Mouse (Mus musculus) adrenal gland, postnatal 10 days (tissue): ENCODE data around the gene Kif26b. TPM values are rescaled to one million over a fixed set of nuclear protein-coding genes. Genes with fewer than 3 reads are reported as not detected.

Experiments
- DNase-seq: peaks from one replicate; pipeline ENCODE4 v3.0.0; 2021; ENCODE audit warnings: mixed read lengths
- total RNA-seq, 2 experiments: library from RNA; stranded (reverse); gene quantifications; 2 replicates each; pipeline ENCODE4 v1.2.3; 2021

Kif26b gene
- total RNA-seq, 2 experiments from 2014 or later = 2.3 to 4.8 TPM

DNA sequence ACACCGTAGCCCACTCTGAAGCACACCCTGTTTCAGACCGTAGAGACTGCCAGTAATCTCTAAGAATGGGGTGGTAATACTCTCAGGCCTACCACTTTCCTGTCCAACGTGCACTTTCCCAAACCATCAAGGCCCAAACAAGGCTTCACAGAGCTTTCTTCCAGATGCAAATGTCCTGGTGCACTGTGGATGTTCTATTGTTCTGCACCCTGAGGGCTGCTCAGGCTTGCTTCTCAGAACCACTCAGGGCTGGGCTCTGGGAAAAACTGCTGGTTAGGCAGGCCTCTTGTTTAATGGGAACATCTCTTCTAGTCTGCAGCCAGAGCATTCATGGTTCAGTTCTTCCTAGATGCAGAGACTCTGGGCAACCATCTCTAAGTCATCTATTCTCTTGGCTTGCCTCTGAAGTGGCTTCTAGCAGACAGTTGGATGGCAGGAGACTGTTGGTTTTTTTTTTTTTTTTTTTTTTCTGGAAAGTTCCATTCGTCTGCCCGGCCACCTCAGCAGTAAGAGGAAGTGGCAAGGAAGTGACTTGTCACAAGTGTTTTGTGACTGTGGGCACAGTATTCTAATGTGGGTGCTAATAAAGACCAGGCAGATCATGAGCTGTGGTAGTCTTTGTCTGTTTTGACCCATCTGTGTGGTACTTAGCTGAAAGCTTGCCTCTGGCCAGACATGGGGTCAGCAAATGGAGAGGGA lies 135.5 kb downstream of the Kif26b start:
- no peak for DNase-seq

DNA sequence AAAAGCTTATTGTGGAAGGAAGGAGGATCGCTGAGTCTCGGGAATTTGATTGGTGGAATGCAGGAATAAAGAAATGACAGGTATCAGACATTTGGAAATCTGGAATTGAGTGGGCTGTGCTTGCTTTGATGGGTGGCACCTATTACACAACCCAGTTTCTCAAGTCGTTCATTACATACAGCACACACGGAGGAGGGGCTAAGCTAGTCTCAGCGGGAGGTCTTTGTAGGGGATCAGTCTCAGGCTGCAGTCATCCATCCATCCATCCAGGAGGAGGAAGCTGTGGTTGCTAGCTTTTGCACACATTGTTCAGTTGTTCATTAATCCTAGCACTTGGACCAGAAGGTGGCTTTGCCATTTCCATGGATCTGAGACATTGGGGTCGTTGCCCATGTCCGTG lies 137.6 kb downstream of the Kif26b start:
- DNase-seq = no peak

DNA sequence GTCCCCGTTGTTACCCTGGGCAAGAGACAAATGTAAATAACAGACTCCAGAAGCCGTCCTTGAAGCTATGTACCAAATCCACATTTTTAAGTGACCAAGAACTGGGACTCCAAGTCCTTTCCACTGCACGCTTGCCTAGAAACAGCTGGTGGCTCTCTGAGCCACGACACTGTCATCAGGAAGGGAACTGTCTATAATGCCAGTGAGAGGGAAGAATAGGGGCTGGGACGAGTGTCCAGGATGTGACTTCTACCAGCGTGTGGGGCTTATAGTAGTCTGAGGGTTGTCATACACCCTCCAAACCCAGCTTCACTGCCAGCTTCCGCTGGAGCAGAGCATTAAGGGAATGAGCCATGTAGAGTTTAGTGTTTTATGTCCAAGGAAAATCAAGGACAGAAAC lies 138.9 kb downstream of the Kif26b start:
- DNase-seq = no peak

DNA sequence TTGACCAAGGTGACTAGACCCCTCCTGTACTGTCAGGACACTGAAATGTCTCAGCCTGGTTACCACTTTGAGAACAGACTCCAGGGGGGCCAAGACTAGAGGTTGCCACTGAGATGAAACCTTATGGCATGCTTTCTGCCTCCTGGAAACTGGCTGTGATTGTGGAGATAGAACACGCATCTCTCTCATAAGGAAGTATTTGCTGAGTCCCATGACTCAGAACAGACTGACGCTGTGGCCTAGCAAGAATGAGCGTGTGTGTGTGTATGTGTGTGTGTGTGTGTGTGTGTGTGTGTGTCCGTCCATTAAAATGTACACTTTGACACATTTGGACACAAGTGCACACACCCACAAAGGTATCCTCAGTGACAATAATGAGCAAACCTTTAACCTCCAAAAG lies 140.0 kb downstream of the Kif26b start:
- no peak for DNase-seq

DNA sequence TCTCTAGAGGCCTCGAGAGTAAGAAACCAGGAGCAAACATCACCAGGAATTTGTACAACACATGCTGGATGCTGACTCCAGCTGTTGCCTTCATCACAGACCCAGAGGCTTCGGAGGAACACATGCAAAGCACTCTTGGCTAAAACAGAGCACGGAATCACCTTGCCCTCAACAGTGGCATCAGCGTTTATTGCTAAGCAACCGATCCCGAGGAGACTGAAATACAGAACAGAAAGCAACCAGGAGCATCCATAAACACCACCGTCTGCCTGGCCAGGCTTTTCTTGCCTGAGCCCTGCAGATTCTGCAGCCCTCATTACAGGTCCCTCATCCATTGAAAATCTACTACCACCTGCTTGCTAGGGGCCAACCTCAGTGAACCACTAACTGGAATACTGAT lies 144.1 kb downstream of the Kif26b start:
- DNase-seq = no peak

DNA sequence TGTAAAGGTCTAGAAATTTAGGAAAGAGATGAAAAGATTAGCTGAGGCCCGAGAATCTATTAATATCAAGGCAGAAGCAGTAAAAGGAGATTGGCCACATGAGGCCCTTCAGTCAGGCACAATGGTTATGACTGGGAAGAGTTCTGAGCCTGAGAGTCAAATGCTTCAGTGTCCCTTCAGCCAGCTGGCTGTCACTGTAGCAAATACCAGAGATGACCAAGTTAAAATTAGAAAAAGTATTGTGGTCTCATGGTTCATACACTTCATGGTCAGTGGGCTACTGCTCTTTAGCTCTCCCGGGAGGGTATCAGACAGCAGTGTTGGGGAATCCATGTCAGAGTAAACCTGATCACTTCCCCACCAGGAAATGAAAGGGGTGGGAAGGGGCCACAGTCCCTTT lies 144.6 kb downstream of the Kif26b start:
- no peak for DNase-seq

DNA sequence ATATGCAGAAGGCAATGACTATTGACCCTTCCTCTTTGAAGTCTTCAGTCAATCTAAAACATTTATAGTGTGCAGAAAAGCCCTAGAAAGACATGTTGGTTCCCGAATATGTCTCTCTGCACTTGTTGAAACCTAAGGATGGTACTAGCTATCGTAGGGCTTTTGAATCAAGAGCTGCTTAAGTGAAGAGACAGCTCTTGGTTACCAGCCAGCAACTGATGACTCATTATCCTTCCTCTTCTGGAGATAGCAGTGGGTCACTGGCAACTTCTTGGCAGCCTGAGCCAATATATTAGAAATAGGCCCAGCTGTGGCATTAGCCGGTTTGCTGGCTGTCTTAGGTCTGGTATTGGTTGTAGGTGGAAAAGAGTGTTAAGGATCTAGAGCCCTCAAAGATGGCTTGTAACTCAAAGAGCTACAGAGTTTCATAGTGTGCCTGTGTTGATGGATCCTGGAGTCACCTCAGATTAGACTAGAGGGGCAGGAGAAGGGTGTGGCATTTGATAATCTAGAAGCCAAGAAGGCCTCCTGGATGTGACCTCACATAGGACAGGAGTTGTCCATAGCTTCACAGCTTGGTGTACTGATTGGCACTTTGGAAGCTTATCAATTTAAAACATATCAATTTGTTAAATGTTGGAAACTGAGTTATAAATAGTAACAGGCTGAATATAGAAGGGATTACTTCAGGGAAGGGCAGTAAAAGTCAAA lies 146.8 kb downstream of the Kif26b start:
- peak; percentile 69 for DNase-seq

DNA sequence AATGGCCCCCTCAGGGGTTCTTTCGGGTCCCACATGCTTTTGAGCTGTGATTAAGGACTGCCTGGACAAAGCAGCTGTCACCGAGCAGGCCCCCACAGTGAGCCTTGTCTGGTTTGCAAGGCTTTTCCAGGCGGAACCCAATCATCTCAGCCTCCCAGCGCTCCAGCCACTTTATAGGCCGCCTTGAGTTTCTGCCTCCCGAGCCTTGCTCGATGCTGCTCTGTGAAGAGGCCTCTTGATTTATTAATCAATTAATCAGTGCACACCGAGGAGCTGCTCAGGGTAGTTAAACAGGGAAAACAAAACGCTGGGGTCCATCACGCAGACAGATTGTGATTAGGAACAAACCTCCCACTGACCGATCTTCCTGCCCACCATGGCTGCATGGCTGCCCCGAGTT lies 148.2 kb downstream of the Kif26b start:
- DNase-seq = no peak

DNA sequence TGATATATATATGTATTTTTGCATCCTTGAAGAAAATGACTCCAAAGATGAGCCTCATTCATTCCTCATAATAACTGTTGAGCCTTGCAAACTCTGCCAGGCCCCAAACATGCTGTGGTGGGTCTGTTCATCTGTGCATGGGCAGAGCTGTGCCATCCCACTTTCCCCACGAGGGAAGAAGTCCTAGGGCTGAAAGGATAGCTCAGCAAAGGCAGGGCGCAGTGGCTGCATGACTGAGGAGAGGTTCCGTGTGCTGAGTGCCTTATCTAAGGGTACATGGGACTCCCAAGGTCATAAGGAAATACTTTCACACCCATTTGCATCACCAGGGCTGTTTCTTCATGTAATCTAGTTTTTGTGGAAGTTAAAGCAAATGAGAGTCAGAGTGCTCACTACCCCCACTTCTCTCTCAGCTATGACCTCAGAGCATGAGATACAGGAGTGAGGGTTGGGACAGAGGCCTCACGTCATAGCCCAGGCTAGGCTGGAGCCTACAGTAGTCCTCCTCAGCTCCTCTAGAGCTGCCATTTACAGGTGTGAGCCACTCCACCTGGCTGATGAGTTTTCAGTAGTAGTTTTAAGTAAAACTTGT lies 148.8 kb downstream of the Kif26b start:
- no peak for DNase-seq

DNA sequence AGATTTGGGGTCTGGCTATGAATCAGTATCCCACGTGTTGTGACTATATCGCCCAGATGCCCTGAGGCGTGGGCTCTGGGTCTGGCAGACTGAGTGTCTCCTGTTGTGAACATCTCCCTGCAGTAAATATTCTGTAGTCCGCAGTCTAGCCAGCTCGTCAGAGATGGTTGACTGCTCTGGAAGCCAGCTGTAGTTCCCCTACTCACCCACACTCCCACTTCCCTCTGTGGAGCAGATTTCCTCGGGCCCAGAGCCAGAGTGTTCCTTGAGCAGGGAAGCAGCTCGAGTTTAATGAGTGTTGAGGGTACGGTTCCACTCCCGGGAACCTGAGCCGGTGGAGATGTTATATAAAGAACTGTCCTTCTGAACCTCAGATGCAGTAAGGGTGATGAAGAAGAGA lies 154.7 kb downstream of the Kif26b start:
- DNase-seq = no peak

DNA sequence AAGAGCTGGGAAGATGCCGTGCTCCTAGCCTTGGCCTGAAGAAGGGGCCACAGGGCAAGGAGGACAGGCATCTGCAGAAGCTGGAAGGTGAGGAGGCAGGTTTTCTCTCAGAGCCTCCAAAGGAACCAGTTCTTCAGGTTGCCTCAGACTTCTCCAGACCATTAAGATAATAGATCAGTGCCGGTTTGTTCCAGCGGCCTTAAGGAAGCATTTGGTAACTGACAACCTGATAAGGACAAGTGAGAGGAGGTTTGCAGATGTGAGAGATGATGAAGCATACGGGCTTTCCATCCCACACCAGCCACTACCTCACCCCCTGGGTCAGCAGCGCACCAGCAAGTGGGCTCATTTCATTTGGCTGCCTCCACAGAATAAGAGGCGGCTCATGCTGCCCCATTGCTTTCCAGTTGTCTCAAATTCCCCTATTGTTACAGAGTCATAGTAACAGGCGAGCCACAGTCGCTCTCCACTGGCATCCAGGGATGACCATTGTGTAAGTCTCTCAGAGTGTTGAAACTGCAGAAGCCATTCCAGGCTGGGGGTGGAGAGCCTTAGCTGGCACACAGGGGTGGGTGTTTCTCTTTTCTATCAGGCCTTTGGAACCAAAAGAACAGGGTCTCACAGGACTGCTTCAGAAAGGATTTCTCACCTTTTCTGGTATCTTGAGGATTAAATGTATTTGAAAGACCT lies 156.2 kb downstream of the Kif26b start:
- DNase-seq = peak; percentile 8

DNA sequence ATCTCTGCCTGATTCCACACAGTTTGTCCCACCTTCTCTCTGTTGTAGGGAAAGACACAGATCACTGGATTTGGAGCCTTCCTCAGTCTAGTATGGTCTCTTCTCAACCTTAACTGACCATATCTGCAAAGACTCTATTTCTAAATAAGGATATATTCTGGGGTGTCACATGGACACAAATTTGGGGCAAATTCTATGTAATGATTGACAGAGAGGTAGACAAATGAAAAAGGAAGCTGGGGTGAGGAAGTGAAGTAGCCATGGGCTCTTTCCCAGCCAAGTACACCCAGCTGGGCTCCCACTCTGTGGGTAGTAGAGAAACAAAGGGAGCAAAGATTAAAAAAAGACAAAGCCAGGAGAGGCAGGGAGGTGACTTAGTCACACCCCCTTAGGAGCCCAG lies 158.0 kb downstream of the Kif26b start:
- DNase-seq = no peak

DNA sequence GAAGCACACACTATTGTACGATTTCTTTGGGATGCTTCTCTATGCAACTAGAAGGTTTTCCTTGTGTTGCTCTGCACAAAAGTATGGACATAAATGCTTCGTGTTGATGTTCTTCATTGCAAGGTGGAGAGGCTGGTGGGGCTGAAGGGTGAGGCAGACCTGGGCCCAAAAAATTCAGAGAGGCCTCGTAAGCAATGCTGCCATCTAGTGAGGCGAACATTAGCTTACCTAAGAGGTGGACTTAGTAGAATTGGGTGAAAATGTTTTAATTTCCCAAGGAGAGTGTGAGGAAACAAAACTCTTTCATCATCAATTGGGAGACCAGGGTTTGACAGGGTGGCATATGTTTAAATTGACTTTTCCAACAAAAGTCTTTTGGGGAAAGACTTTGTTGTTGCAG lies 160.6 kb downstream of the Kif26b start:
- DNase-seq = no peak

DNA sequence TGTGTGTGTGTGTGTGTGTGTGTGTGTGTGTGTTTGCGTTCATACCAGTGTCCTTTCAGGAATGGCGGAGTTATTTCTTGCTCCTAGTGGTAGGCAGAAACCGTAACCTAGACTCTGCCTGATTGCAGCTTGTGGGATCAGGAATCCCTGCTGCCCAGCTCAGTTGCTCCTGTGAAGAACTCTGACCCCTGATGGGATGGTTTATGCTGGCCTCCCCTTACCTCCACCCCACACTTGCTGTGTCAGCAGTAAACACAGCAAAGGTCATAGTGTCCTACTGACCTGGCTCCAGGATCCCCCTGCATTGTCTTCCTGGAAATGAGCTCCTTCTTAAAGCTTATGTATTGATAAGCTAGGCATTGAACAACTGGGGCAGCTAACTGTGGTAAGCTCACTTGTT lies 162.8 kb downstream of the Kif26b start:
- no peak for DNase-seq

DNA sequence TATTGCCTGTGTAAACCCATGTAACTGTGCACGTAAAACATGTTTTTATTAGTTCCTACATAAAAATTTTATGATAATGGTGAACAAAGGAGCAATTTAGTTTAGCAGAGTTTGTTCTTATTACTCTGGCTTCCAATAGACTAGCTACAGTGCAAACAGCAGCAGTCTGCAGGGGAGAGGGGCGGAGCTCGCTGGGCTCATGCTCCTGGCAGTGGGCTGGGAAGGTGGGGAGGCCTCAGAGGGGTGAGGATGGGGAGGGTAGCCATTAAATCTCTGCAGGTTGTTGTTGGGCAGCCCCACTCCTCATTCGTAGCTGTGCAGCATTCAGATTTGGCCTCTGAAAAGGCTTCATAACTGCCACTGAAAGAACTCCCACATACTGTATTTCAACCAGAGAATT lies 171.2 kb downstream of the Kif26b start:
- DNase-seq = no peak

DNA sequence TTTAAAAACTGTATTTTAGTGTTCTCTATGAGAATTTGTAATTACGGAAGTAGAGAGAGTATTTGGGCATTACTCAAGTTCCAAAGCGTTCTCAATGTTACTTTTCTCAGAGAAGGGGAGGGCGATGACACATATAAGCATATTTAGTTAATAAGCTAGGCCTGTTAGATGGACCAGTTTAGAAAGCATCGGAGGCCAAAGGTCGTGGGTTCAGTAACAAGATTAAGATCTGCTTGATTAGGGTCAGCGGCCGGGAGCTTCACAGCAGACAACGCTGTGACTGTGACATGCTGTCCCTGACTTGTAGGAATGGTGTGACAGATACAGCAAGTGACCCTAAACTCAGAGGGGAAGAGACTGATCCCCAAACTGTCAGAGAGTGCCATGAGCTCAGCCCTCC lies 174.6 kb downstream of the Kif26b start:
- no peak for DNase-seq

DNA sequence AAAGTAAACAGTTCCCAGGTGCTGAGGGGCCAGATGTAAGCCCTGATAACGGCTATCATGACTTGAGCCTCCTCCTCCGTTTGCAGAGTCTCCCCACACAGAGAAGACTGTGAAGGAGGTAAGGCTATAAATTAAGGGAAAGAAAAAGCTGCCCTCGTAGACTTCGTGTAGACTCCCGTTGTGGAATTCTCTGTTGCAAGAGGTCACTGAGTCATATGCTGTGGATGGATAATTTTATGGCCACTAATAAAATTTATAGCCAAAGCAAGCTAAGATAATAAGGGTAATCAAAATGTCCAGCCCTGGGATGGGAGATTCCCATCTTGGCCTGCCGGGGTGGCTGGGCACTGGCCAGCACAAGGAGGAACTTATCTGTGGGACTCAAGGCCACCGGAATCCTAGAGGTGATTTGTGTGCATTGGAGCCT lies 179.0 kb downstream of the Kif26b start:
- peak; percentile 72 for DNase-seq

DNA sequence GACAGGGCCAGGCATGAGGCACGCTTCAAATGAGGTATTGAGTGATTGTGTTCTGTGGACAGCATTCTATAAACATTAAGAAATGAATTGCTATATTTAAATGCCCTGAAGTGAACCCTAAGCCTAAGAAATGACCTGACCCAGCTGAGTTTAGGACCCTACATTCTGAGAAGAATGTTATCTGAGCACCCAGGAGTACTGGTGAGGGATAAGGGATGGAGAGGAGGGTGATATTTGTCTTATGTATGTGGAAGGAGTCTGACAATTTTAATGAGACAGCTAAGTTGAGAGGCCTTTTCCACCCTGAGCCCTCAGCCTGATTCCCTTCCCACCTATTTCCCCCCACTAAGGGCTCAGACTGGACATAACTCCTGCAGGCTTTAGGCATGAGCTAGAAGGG lies 179.4 kb downstream of the Kif26b start:
- DNase-seq = no peak

DNA sequence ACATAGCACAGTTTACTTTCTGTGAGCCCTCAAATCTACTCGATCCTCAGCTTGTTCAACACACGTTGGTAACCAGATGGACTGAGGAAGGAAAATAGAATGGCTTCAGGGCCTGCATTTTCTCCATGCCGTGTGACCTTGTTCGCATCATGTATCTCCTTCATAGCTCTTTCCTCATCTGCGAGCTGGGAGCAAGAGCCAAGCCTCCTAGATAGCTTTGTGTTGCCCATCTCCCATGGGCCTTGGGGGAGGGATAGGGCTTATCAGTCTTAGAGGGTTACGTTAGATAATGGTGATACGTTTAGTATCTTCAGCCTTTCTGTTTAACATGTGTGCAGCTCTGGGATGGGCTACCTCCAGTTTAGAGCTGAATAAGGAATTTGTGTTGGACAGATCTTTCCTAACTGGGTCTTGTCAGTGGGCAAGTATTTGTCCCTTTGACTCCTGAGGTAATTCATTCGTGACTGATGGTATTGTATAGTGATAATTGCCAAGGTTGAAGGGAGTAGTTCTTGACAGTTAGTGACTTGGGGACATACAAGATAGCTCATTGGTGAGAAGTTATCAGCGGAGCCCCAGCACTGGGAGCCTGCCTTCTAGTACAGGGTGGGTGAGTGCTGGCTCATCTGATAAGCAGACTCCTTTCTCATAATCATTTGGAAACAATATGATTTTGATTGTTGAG lies 183.4 kb downstream of the Kif26b start:
- DNase-seq = no peak

DNA sequence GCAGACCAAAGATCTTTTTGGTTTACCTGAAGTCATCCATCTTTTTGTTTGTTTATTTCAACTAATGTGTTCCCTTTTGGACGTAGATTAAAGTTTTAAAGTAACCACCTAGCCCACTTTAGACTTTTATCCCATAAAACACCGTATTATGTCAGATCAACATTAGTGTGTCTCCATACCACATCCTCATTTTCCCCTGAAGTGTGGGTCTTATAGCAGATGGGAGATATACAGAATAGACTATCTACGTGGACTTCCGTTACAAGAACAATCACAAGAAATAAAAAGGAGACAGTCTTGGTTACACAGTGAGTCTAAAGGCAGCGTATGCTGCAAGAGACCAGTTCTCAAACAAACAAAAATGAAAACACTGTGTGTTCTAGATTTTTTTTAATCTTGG lies 185.3 kb downstream of the Kif26b start:
- DNase-seq = no peak

DNA sequence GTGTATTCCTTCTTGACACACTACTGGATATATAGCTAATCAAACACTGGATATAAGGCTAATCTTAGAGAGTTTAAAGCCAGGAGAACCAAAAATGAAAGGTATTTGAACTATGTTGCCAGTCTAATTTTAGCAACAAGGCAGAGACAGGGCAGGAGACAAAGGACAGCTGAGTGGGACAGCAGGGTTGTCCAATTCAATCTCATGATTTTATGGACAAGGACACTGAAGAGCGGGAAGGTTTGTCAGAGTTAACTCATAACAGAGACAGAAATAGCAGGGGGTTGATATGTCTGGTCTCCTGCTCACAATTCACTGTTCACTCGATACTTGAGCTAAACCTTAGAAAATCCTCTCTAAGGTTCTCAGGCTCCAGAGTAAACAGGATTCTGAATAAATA lies 187.5 kb downstream of the Kif26b start:
- DNase-seq = no peak

DNA sequence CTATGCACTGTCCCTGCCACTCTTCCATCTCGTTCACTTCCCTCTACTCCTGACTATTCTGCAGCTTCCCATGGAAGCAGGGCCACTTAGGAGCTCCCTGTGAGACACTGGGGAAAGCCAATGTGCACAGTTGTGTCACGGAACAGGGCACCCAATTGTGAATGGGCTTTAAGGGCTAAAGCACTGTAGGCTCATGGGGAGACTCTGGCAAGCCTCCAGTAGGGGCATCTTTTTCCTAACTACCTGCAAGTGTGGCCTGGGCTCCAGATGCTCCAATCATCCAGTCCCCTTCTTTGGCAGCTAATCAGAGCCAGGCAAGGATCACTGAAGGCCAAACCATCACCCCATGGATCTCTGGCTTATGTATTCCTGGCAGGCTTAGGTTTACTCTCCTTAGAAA lies 191.9 kb downstream of the Kif26b start:
- no peak for DNase-seq

DNA sequence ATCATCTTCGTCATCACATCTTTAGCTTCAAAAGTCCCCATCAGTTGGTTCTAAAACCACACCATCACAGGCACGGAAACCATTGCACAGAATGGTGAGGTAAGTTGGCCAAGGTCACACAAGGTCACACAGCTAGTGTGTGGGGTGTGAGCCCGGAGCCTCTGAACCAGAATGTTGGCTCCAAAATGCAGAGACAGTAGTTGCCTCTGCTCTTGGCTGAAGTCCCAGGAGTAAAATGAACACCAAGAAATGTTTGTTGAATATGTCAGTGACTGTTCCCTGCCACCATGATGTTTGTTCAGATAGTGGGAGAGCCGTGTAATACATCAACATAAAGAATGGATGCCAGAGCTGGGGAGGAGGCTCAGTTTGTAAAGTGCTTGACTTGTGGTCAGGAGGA lies 193.9 kb downstream of the Kif26b start:
- DNase-seq = no peak
